ENCODE assay signal across 13 mouse cellular contexts in the genomic region with DNA sequence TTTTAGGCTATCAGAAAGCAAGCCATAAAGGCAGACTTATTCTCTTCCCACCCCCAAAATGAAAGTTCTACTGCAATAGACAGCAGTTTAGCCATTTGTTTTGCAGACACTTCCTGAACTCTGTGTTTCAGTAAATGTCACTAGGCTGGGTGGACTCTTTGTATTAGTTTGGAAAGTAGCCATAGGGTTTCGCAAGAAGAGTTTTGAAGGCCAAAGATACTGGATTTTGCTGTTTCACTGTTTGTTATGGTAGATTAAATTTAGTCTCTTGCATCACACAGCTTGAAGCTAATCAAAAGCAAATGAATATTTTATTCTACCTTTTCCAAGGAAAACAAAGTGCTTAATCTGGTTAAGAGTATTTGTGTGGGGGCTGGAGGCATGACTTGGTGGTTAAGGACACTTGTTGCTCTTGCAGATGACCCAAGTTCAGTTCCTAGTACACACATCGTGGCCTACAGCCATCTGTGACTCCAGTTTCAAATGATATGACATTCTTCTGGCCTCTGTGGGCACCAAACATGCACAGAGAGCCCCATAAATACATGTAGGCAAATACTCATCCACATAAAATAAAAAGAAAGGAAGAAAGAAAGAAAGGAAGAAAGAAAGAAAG. TPM values are rescaled to one million over a fixed set of nuclear protein-coding genes. Genes with fewer than 3 reads are reported as not detected.
DNase-seq lines count a peak whose midpoint lies in the region; ATAC-seq and TF ChIP-seq lines count a peak whose summit lies in the region.
"Had no signal": no experiment of that assay in that cellular context is flagged by ENCODE, and none has a peak within 500 bp of the region (broad histone marks: within the 10 kb centered on the region; RNA-seq: fewer than 3 reads in every experiment).

No protein-coding gene starts in this region.

- H3K79me2 ChIP-seq in heart, adult 2 months (replicated peaks; ENCODE audit: control insufficient read depth, insufficient read depth, low read length) = no peaks in the 10 kb centered on the region
- no peaks in the 10 kb centered on the region for H3K79me2 ChIP-seq in C2C12 (ENCODE audit: control insufficient read depth, insufficient read depth)

- no peak overlapping the region for H3K4me2 ChIP-seq in heart, embryonic 11.5 days
- H3K4me2 ChIP-seq in lung, embryonic 16.5 days (ENCODE audit: low read depth, low read length) = no peak overlapping the region

- no peak for TF ChIP-seq POLR2A in heart, adult 2 months (IDR thresholded peaks at IDR 0.05; ENCODE audit: insufficient read depth, low read depth, low read length)

- no peaks in the 10 kb centered on the region for H3K4me1 ChIP-seq in heart, adult 2 months (ENCODE audit: control insufficient read depth, insufficient read depth, low read length)
- no peaks in the 10 kb centered on the region for H3K4me1 ChIP-seq in heart, embryonic 11.5 days (ENCODE audit: control insufficient read depth, insufficient read depth, low read length)
- H3K4me1 ChIP-seq in lung, embryonic 16.5 days (replicated peaks; ENCODE audit: control insufficient read depth, insufficient read depth, low read length) = 0 out of 2 replicates have a peak, but pooled peaks cover 2% of the 10 kb centered on the region
- H3K4me1 ChIP-seq: limb, embryonic 10.5 days had no signal

- DNase-seq in heart, adult 2 months = peak; percentile 33 to 49
- DNase-seq in spleen, postnatal 4 days (ENCODE audit: low spot score in 2 of 2) = no peak
- no peak for DNase-seq in layer of hippocampus, adult 9-10 months (ENCODE audit: low spot score)
- DNase-seq in thymus, postnatal 25 days = no peak
- DNase-seq: cerebellum, postnatal 25 days had no signal

- no peak overlapping the region for H3K4me3 ChIP-seq in heart, adult 2 months
- no peak overlapping the region for H3K4me3 ChIP-seq in heart, embryonic 11.5 days (ENCODE audit: low read depth, low read length)
- H3K4me3 ChIP-seq in C2C12 (ENCODE audit: insufficient read depth, poor library complexity, severe bottlenecking) = no peak overlapping the region
- H3K4me3 ChIP-seq in lung, embryonic 16.5 days (ENCODE audit: low read length) = no peak overlapping the region
- H3K4me3 ChIP-seq: limb, embryonic 10.5 days had no signal

- peaks cover 5% of the 10 kb centered on the region; the same call in 1 of the 2 replicates for H3K36me3 ChIP-seq in heart, adult 2 months (ENCODE audit: control insufficient read depth, insufficient read depth, low read length)
- H3K36me3 ChIP-seq in heart, embryonic 11.5 days (ENCODE audit: control insufficient read depth, insufficient read depth, low read length) = no peaks in the 10 kb centered on the region
- no peaks in the 10 kb centered on the region for H3K36me3 ChIP-seq in C2C12 (ENCODE audit: control insufficient read depth, insufficient read depth)
- no peaks in the 10 kb centered on the region for H3K36me3 ChIP-seq in lung, embryonic 16.5 days (ENCODE audit: control insufficient read depth, insufficient read depth, low read length)
- H3K36me3 ChIP-seq: limb, embryonic 10.5 days had no signal

- no peaks in the 10 kb centered on the region for H3K79me3 ChIP-seq in C2C12 (ENCODE audit: low read depth)

- no peak overlapping the region for H3K9ac ChIP-seq in heart, adult 2 months (ENCODE audit: low read depth, low read length)
- H3K9ac ChIP-seq in heart, embryonic 11.5 days (ENCODE audit: low read depth, low read length) = no peak overlapping the region
- no peak overlapping the region for H3K9ac ChIP-seq in lung, embryonic 16.5 days (ENCODE audit: low read length)

- 58% methylated on average over 2 of the region's 2 CpGs for WGBS in heart, adult 2 months
- WGBS in heart, embryonic 11.5 days (ENCODE audit: insufficient replicate concordance) = 68% methylated on average over 2 of the region's 2 CpGs
- WGBS in lung, embryonic 16.5 days = 37% methylated on average over 2 of the region's 2 CpGs

- H3K9me3 ChIP-seq in heart, embryonic 11.5 days (replicated peaks; ENCODE audit: control insufficient read depth, low read length) = no peaks in the 10 kb centered on the region
- H3K9me3 ChIP-seq in lung, embryonic 16.5 days (ENCODE audit: control insufficient read depth, low read length) = no peaks in the 10 kb centered on the region
- H3K9me3 ChIP-seq: limb, embryonic 10.5 days had no signal

- no peak overlapping the region for H3ac ChIP-seq in C2C12 (ENCODE audit: control insufficient read depth, insufficient read length, low read depth)

- TF ChIP-seq EP300 in heart, adult 2 months (IDR thresholded peaks at IDR 0.05; ENCODE audit: insufficient read depth, low read depth, low read length) = no peak

- H3K27me3 ChIP-seq in heart, adult 2 months (ENCODE audit: control insufficient read depth, insufficient read depth, low read length) = no peaks in the 10 kb centered on the region
- H3K27me3 ChIP-seq in heart, embryonic 11.5 days (ENCODE audit: control insufficient read depth, insufficient read depth, low read length) = no peaks in the 10 kb centered on the region
- H3K27me3 ChIP-seq in C2C12 (ENCODE audit: control insufficient read depth, insufficient read depth, insufficient read length) = no peaks in the 10 kb centered on the region
- no peaks in the 10 kb centered on the region for H3K27me3 ChIP-seq in lung, embryonic 16.5 days (ENCODE audit: control insufficient read depth, insufficient read depth, low read depth, low read length)
- H3K27me3 ChIP-seq: CH12.LX had no signal

- no peak for TF ChIP-seq CTCF in heart, adult 2 months (IDR thresholded peaks at IDR 0.05)
- no peak for TF ChIP-seq CTCF in C2C12 (IDR thresholded peaks at IDR 0.05; ENCODE audit: control insufficient read depth, insufficient read depth, insufficient read length)

- H3K27ac ChIP-seq in heart, adult 2 months = peak overlapping the region; percentile 48
- no peak overlapping the region for H3K27ac ChIP-seq in heart, embryonic 11.5 days (ENCODE audit: low read depth, low read length)
- peak overlapping the region; percentile 59 for H3K27ac ChIP-seq in lung, embryonic 16.5 days (ENCODE audit: low read length)
- H3K27ac ChIP-seq: limb, embryonic 10.5 days; stomach, postnatal 0 days had no signal

- intact Hi-C loops in heart, adult 2 months (cut with DNase I) = no loop called here

- no peak for ATAC-seq in heart, embryonic 11.5 days (replicated peaks; ENCODE audit: insufficient number of reproducible peaks, low FRiP score, low TSS enrichment)
- ATAC-seq in common myeloid progenitor, adult 5-6 weeks (replicated peaks; ENCODE audit: low read depth, poor library complexity, severe bottlenecking) = 0 out of 2 replicates have a peak, but pooled peaks have one; percentile 39
- peak; percentile 78 for ATAC-seq in lung, embryonic 16.5 days (ENCODE audit: low read depth)
- ATAC-seq: forebrain, embryonic 14.5 days had no signal

TF ChIP-seq in C2C12, 6 proteins besides CTCF, POLR2A, EP300 and RAD21:
- TF ChIP-seq FOSL1 (IDR thresholded peaks at IDR 0.05; ENCODE audit: insufficient read depth, low read length, poor library complexity, severe bottlenecking) (no peak), CEBPB (IDR thresholded peaks at IDR 0.05; ENCODE audit: low read depth) (peak; percentile 12)
TF ChIP-seq in C2C12: peak in this region for 1.

RNA-seq across cellular contexts. Expression of a gene that starts 11.3 kb away (rescaled TPM):
- 1 to 10 TPM; 1.2 to 2.0 TPM for total RNA-seq in heart, adult 2 months (2021)
- polyA plus RNA-seq in heart, adult 2 months (2012; rRNA removed) = 0.50 and 1.2 TPM in 2 replicates
- not detected in 2 replicates for polyA plus RNA-seq in heart, embryonic 11.5 days (2014; fragmentation: Nextera tagmentation; extraction: Ambion mirVana)
- polyA plus RNA-seq in C2C12 (2012; fragmentation: generic; extraction: Trizol) = 0.01 TPM
- total RNA-seq in common myeloid progenitor, adult 5-6 weeks (2017) = not detected in 2 replicates
- polyA plus RNA-seq in lung, embryonic 16.5 days (2015; fragmentation: Nextera tagmentation; extraction: Ambion mirVana) = 2.4 and 2.7 TPM in 2 replicates

Comparison
In these comparisons a context has a peak if more than half of its experiments do, and no peak if none do; other contexts are left out.
1. DNase-seq: peak in heart, adult 2 months (2 of 2); none in spleen, postnatal 4 days (0 of 2), layer of hippocampus, adult 9-10 months (single experiment) and thymus, postnatal 25 days (single experiment).